Mouse (Mus musculus) right cerebral cortex, adult 18-20 months (tissue): Measurements from ENCODE around the gene Cacna1e.

Source experiments
- DNase-seq: peaks from one replicate; pipeline ENCODE4 v3.0.0; 2022; ENCODE audit warnings: mixed read lengths

Gene Cacna1e

DNA sequence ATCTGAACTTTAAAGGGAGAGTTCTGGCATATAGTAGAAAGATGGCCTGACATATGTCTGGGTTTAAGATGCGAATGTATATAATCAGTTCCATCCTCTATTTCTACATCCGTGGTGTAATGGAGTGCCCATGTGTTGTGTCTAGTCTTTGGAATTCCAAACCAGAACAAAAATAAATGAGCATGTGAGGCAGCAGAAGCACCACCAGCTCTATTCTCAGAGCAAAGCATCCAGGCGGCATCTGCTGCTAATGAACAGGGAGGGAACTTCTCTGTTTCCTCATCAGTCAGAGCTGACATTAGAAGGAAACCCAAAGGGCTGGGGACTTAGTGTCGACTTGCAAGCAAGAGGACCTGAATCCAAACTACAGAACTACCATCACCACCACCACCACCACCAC lies 385.5 kb downstream of the Cacna1e start:
- DNase-seq, result no peak

DNA sequence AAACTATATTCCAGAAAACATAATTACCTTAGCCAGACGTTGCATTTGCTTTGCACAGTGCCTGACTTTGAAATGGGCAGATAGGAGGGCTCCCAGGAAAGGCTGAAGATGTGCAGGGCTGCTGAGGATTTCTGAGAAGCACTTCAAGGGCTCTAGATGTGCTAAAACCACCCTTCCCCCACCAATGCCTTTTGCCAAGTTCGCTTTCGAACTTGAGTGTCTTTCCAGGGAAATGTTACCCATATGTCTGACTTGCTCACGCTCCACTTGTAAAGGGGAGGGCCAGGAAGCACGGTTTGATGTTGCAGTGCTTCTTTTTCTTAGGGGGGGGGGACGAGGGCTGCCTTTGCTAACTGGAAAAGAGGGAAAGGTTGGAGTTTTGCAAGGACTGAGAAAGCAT lies 393.2 kb downstream of the Cacna1e start:
- no peak for DNase-seq

DNA sequence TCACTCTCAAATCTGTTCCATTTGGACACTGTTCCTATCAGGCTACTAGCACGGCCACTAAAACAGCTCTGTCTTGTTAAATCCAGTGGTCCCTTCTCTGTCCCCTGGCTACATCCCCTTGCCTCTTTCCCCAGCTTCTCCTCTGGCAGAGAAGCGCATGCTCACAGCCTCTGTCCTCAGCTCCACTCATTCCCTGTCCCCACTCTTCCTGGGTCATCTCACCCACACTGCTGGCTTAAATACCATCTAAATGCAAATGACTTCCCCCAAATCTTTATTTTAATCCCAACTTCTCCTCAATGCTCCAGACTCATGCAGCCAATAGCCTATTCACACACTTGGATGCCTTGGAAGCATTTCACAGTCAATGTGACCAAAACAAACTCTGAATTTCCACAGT lies 407.6 kb downstream of the Cacna1e start:
- DNase-seq, result peak; percentile 33

DNA sequence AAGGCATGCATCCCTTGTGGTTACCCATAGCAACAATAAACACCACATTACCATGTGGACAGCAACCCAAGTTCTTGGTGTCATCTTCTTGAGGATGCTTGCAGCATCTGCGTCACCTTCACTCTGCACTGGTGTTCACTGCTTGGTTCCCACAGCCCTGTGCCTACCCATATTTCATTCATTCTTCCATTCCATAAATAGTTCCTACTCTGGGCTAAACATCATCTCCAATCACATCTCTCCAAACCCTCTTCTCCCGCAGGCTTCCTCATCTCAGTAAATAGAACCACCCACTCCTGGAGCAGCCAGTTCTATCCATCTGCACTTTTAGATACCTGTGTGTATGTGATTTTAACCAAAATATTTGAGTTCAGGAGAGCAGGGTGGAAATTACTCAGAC lies 408.6 kb downstream of the Cacna1e start:
- DNase-seq, result peak; percentile 57

DNA sequence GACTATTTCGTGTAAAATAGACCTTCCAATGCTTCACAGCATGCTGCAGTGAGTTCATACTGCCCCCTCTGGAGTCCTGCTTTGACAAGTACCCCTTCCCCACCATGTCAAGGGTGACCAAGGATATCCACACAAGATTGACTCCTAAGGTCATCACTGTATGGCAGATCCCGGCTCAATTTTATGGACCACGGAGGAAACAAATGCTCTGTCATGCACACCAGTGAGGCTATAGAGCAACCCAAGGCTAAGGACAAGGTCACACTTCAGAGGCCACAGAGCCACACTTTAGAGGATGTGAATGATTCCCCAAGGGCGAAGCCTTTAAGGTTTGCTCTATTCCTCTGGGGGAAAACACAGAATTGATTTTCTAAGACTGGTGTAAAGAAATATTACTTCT lies 410.1 kb downstream of the Cacna1e start:
- no peak for DNase-seq

DNA sequence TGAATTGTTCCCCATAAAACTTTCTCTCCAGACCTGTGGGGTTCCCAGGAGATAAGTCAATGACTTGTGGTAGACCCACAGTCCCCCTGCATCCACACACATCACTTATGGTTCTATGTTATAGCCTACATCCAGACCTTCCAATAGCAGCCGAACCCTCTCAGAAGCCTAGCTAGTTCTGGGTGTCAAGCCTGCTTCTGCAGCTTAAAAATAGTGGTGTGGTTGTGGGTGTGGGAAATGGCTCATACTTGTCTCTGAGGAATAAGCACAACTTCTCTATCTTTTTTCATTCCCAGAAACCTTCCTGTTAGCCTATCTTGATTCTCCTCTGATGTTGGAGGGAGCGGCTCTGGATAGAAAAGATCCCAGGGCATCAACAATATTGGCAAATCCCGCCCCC lies 417.0 kb downstream of the Cacna1e start:
- DNase-seq, result no peak

DNA sequence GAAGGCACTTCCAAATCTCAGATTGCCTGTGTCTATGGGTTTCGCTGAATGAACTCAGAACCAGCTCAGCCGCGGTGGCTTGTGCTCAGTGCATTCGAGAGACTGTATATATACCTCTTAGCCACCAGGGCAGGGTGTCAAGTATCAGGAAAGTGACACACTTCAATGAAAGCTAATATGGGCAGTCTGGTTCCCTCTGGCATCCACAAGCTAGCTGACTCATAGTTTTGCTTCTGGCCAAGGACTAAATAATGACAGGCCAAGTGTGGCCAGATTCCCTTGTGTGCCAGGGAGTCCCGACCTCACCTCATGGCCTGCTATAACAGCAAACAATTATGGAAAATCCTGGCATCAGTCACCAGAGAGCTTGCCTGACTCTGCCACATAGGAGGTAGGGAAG lies 422.8 kb downstream of the Cacna1e start:
- no peak for DNase-seq

DNA sequence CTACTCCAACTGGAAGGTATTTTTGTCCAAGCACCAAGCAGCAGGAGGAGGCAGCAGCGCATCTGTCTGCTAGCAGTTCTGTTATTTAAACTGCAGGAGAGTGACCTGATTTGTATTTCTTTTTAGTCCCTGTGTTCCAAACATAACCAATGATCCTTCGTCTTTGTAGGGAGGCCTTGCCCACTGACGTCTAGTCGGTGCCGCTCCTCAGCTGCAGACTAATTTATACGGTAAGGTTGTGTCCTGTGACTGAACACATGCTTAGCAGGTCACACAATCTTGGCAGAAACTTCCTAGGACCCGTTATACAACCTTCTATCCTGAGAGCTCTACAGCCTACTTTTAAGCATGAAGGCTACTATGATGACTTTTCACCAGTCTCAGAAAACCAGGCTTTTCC lies 424.2 kb downstream of the Cacna1e start:
- no peak for DNase-seq

DNA sequence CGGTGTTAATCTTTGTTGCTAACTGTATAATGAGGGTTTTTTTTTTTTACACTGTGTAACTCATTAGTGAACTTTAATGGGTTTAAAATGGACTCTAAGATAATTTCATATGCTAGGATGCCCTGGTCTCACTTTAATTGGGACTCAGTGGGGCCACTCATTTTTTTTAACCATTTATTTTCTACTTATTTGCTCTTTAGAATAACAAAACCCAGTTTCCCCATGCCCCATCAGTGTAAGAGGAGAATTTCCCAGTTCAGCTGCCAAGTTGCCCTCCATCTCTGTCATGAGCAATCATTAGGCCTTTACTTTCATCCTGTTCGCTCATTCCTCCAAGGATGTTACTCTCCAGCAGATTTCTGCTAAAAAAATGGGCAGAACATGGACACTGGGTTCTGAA lies 425.7 kb downstream of the Cacna1e start:
- no peak for DNase-seq

DNA sequence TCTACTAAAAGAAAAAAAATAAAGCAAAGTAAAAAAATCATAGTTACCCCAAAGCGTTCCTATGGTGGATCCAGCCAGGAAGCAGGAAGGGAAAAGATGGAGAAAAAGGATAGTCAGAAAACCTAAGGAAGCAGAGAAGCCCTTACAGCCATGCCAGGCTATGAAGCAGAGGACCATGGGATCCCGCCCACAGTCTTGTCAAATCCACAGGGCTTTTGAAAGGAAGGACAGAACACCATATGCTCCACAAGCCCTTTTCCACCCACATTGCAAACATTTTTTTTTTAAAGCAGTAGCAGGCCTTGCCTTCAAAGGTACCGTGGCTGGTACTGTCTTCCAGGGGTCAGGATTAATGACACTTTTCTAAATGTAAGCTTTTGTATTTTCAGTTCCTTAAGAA lies 433.5 kb downstream of the Cacna1e start:
- peak; percentile 25 for DNase-seq

DNA sequence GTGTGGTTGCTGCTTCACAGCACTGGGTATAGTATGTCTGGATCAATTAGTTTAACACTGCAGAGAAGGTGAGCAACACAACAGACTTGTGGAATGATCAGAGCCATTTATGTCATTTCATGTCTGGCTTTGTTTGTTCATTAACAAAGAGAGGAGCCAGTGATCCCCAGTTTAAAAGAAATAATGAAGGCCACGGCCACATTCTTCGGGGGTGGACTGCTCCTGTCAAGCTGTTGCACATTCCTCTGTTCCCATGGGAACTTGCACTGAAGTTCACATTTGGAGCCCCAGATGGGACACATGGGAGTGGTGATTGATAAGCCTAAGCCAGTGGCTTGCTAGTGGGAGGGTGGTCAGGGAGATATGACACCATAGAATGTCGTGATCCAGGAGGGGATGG lies 437.8 kb downstream of the Cacna1e start:
- DNase-seq, result no peak

DNA sequence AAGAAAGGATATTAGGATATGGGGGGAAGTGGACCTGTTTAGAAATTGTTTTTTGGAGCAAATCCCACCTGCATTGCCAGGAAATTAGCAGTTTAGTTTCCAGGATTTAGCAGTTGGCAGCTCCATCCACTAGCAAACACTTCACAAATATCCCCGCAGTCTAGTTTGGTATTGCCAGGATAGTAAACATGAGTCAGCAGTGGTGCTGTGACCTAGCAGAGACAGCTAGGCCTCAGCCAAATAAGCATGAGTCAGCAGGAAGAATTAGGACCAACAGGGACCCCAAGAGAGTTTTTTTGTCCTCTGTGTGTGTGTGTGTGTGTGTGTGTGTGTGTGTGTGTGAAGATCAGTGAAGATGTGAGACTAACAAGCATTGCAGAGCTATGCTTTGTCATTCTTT lies 450.8 kb downstream of the Cacna1e start:
- DNase-seq, result no peak

DNA sequence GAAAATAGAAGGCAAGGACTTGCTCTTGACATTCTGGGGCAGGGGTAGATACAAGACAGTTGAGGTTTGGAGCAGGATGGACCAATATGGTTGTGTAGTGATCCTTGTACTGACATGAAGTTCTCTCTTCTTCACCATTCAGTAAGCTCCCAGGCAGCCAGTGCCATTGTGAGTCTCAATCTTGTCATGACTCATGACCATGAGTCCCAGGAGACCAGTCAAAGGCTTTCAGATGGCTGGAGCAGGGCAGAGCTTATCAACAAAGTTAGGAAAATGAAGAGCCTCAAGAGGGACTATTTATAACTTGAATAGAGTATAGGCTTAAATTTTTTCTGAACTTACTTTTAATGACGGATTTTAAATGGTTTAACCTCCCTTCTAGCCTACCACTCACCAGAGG lies 451.2 kb downstream of the Cacna1e start:
- no peak for DNase-seq

DNA sequence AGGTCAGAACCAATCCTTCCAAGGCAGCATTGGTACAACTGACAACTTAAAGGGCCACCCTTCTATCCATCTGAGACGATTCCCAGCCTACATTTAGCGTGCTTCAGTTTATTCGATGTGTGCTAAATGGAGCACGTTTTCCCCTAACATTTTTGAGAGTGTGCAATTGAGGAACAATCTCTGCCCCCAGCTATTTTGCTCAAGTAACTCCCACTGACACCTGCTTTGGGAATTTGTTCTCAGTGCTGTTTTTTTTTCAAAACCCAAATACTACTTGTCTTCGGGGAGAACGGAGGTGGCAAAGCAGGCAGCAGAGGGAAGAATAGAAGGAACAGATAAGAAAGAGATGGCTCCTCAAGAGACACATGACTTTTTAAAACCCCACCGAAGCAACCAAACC lies 456.0 kb downstream of the Cacna1e start:
- DNase-seq, result peak; percentile 52

DNA sequence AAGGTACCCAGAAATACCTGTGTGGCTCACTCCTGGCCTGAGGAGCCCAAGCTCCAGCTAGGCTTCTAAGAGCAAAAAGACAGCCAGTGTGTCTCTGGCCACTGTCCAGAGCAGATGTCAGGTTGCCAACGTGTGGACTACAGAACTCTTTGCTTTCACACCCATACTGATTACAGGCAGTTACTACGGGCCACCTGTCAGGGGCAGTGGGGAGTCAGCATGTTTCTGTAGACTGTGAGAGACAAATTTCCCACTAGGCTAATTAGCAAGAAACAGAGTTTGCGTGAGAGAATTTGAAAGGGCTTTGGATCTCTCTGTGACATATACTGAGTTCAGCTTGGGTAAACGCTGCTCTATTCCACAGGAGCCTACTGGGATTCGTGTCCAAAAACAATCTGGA lies 466.0 kb downstream of the Cacna1e start:
- peak; percentile 33 for DNase-seq

DNA sequence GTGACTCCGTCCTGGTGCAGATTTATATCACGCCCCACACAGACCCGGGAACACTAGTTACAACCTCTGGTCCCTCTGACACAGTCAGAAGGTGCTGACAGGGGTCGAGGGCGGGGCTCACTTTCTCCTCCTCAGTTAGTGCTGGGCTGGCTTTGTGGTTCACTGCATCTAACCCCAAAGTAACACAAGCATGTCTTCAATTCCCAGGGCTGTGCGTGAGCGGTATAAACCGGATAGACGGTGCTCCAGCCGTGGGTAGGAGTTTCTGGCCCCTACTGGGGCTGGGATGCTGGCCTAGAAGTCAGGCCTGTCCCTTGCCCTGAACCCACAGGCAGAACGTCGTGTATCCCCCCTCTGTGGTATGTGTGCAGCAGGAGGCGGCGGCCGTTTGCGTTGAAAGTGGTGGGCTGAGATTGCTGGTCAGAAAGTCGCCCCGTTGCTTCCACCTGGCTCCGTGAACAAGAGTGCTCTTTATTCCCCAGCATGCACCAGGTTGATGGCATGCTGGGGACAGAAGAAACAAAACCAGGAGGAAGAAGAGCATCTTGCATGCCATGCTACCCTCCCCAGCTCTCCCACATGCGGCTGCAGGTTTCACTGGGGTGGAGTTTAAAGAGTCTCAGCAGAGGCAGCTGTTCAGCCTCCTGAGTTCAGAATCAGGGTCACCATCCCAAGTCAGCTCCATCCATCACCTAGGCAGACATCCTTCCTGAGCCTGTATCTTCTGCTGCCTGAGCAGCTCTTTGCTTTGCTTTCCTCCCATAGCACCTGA lies 467.7 kb downstream of the Cacna1e start:
- no peak for DNase-seq

DNA sequence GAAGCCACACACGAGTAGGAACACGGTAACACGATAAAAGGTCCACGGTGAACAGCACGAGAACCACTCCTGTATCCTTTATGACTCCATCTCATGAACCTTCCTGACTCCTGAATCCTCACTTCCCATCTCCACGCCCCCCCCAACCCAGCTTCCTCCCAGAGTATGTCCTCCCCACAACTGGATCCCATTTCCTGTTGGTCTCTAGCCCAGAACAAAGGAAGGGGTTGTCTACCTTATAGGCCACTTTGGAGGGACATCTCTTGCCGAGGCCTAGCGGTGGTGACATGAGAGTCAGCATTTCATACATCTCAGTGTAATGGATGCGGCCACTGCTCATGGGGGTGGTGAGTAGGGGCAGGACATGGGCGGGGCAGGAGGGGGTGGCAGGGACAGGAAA lies 468.5 kb downstream of the Cacna1e start:
- no peak for DNase-seq

DNA sequence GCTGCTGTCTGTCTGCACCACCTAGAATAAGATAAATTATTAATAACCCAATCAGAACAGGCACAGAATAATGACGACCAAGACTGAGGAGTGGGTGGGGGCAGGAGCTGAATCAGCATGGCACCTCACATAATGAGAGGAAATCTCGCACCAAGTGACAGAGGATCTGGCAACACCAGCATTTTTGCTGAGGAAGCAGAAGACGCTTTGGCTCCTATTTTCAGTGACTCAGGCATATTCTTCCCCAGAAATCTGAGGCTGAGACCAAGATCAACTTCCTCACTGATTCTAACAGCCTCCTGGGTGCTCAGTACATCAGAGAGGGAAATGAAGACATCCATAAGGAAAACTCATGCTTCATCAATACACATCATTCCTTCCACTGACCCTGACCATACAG lies 471.2 kb downstream of the Cacna1e start:
- peak; percentile 41 for DNase-seq

DNA sequence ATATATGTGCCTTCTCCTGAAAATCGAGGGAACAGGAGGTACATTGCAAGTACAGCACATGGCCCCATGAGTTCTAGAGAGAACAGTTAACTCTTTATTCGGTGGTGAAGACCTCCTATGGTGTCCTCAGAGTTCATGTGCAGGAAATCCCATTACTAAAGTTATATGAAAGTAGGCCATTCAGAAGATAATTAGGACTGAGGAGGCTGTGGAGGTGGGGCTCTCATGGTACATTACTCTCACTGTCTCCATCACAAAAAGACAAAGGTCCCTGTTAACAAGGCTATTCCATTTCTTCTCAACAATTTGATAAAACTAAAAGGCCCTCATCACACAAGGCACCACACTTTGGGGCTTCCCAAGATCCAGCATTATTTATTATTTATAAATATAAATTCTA lies 475.2 kb downstream of the Cacna1e start:
- no peak for DNase-seq

DNA sequence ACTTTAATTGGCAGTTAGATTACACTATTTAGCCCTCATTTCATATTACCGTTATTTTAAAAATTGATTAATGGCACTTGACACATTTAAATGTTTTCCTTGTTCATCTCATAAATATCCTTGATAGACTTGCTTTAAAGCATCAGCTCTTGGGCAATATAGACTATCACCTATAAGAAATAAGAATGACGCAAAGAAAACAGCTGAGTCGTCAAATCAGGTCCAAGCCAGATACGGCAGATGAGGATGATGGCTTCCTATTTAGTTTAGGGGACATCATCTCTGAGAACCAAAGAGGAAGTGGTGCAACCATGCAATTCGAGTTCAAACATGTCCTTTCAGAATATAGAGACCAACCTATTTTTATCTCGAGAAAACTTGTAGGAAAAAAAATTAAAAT lies 492.3 kb downstream of the Cacna1e start:
- no peak for DNase-seq
